Mouse (Mus musculus): ENCODE results near the gene Cnr2. TPM values are rescaled to one million over a fixed set of nuclear protein-coding genes. Genes with fewer than 3 reads are reported as not detected.

Cnr2 gene
- polyA plus RNA-seq, 1 experiment from 2014 or later = 0.29 TPM

DNA sequence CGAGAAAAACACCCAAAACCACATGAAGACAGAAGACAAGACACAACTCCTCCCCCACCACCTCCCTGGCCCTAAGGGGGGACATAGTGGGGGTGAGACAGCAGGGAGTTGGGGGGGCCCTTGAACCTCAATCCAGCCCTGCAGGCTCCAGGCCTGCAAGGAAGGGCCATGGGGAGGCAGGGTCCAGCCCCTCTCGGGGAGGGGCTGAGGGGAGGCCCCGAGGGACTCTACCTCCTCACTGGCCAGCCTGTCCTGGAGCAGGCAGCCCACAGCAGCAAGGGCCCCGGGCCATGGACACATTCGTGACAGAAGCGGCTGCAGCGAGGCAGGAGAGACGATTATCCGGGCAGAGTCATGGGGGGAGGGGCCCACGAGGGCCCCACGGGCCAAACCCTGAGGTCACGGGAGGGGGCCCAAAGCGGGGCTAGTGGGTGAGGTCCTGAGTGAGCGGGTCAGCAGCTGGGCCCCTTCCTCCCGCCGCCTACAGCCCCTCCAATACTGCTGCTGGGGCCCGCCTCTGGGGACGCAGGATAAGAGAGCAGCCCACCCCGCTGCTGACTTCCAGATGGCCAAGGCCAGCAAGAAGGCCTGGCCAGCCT, 73.2 kb downstream of the Cnr2 start:
- no peaks in the 10 kb centered on the region for H3K9me3 ChIP-seq
- H3K27ac ChIP-seq (replicated peaks) = no peak overlapping the region
- peaks cover 35% of the 10 kb centered on the region for H3K4me1 ChIP-seq
- H3K36me3 ChIP-seq = peaks cover 54% of the 10 kb centered on the region
- no peak overlapping the region for H3K4me3 ChIP-seq
- H3K4me2 ChIP-seq = no peak overlapping the region
- no peaks in the 10 kb centered on the region for H3K27me3 ChIP-seq (replicated peaks)
- ATAC-seq (ENCODE audit: extremely low read depth, insufficient number of reproducible peaks, low FRiP score, low TSS enrichment) = no peak
- 67% methylated on average over 19 of the region's 19 CpGs for WGBS
- H3K9ac ChIP-seq = no peak overlapping the region

GRCm38 (mm10) chr4:135969070-135969750, 74.0 kb downstream of the Cnr2 start:
- H3K4me3 ChIP-seq = no peak overlapping the region

More at GRCm38 (mm10) chr4:135969070-135969750, 74.0 kb downstream of the Cnr2 start:
- no peak for ATAC-seq (ENCODE audit: extremely low read depth, insufficient number of reproducible peaks, low FRiP score, low TSS enrichment)
- Histone ChIP-seq H3K27me3 (replicated peaks) (no peaks in the 10 kb centered on the region), H3K9ac (no peak overlapping the region), H3K9me3 (no peaks in the 10 kb centered on the region), H3K36me3 (peaks cover 56% of the 10 kb centered on the region), H3K27ac (replicated peaks) (no peak overlapping the region), H3K4me2 (no peak overlapping the region), H3K4me1 (peaks cover 33% of the 10 kb centered on the region)
- WGBS = 90% methylated on average over 13 of the region's 13 CpGs

Other genes starting within 250 kb of the Cnr2 start
- 0.36 and 0.68 TPM in 2 replicates for gene Ifnlr1, start 209.1 kb upstream of the Cnr2 start, polyA plus RNA-seq (2015; fragmentation: Nextera tagmentation; extraction: Ambion mirVana)
- gene Il22ra1, start 167.2 kb upstream of the Cnr2 start, polyA plus RNA-seq (2015; fragmentation: Nextera tagmentation; extraction: Ambion mirVana) = not detected in 2 replicates
- 0.23 and 0.37 TPM in 2 replicates for gene Myom3, start 135.7 kb upstream of the Cnr2 start, polyA plus RNA-seq (2015; fragmentation: Nextera tagmentation; extraction: Ambion mirVana)
- 130 and 140 TPM in 2 replicates for gene Srsf10, start 39.6 kb upstream of the Cnr2 start, polyA plus RNA-seq (2015; fragmentation: Nextera tagmentation; extraction: Ambion mirVana)
- gene Pnrc2, start 21.5 kb upstream of the Cnr2 start, polyA plus RNA-seq (2015; fragmentation: Nextera tagmentation; extraction: Ambion mirVana) = 114 and 125 TPM in 2 replicates
- gene Fuca1, start 25.3 kb downstream of the Cnr2 start, polyA plus RNA-seq (2015; fragmentation: Nextera tagmentation; extraction: Ambion mirVana) = 46.0 and 47.9 TPM in 2 replicates
- gene Hmgcl, start 51.1 kb downstream of the Cnr2 start, polyA plus RNA-seq (2015; fragmentation: Nextera tagmentation; extraction: Ambion mirVana) = 73.0 and 81.6 TPM in 2 replicates
- gene Gale, start 68.3 kb downstream of the Cnr2 start, polyA plus RNA-seq (2015; fragmentation: Nextera tagmentation; extraction: Ambion mirVana) = 23.6 and 28.7 TPM in 2 replicates
- gene Lypla2, start 77.2 kb downstream of the Cnr2 start, polyA plus RNA-seq (2015; fragmentation: Nextera tagmentation; extraction: Ambion mirVana) = 65.5 and 75.4 TPM in 2 replicates
- 39.2 and 42.0 TPM in 2 replicates for gene Pithd1, start 91.9 kb downstream of the Cnr2 start, polyA plus RNA-seq (2015; fragmentation: Nextera tagmentation; extraction: Ambion mirVana)
- gene Eloa, start 126.4 kb downstream of the Cnr2 start, polyA plus RNA-seq (2015; fragmentation: Nextera tagmentation; extraction: Ambion mirVana) = 28.5 and 29.4 TPM in 2 replicates
- gene Rpl11, start 158.0 kb downstream of the Cnr2 start, polyA plus RNA-seq (2015; fragmentation: Nextera tagmentation; extraction: Ambion mirVana) = 270 and 324 TPM in 2 replicates
- gene Id3, start 248.1 kb downstream of the Cnr2 start, polyA plus RNA-seq (2015; fragmentation: Nextera tagmentation; extraction: Ambion mirVana) = 288 and 305 TPM in 2 replicates

All from heart, embryonic 13.5 days (tissue).